Mouse (Mus musculus): Measurements from ENCODE around the gene Npr3.

Gene Npr3

GRCm38 (mm10) chr15:11906571-11907531 is at the start of gene Npr3:
Gene Npr3, minus strand, starts transcription at chr15:11907287.
- no peak for DNase-seq (ENCODE audit: low read depth, low spot score)

- no peak for DNase-seq (ENCODE audit: low read depth, low spot score)
Observed at GRCm38 (mm10) chr15:11956129-11956528, 49.0 kb upstream of the Npr3 start.

GRCm38 (mm10) chr15:11954190-11954589 is 47.1 kb upstream of the Npr3 start:
- DNase-seq (ENCODE audit: low read depth, low spot score), result no peak

GRCm38 (mm10) chr15:11952159-11952558 is 45.1 kb upstream of the Npr3 start:
- DNase-seq (ENCODE audit: low read depth, low spot score), result no peak

GRCm38 (mm10) chr15:11951181-11951580 is 44.1 kb upstream of the Npr3 start:
- DNase-seq (ENCODE audit: low read depth, low spot score), result no peak

- DNase-seq (ENCODE audit: low read depth, low spot score), result no peak
Observed at GRCm38 (mm10) chr15:11950144-11950543, 43.1 kb upstream of the Npr3 start.

- DNase-seq (ENCODE audit: low read depth, low spot score), result no peak
Observed at GRCm38 (mm10) chr15:11949490-11949889, 42.4 kb upstream of the Npr3 start.

GRCm38 (mm10) chr15:11940855-11941254 is 33.8 kb upstream of the Npr3 start:
- DNase-seq (ENCODE audit: low read depth, low spot score), result no peak

GRCm38 (mm10) chr15:11927742-11928141 is 20.7 kb upstream of the Npr3 start:
- DNase-seq (ENCODE audit: low read depth, low spot score), result no peak

- DNase-seq (ENCODE audit: low read depth, low spot score), result no peak
Observed at GRCm38 (mm10) chr15:11914101-11914500, 7.0 kb upstream of the Npr3 start.

GRCm38 (mm10) chr15:11909875-11910274 is 2.8 kb upstream of the Npr3 start:
- DNase-seq (ENCODE audit: low read depth, low spot score), result no peak

- no peak for DNase-seq (ENCODE audit: low read depth, low spot score)
Observed at GRCm38 (mm10) chr15:11908166-11908565, 1.1 kb upstream of the Npr3 start.

- DNase-seq (ENCODE audit: low read depth, low spot score), result no peak
Observed at GRCm38 (mm10) chr15:11906021-11906570, 991 bp downstream of the Npr3 start.

GRCm38 (mm10) chr15:11904848-11905672 is 2.0 kb downstream of the Npr3 start:
- no peak for DNase-seq (ENCODE audit: low read depth, low spot score)

- DNase-seq (ENCODE audit: low read depth, low spot score), result no peak
Observed at GRCm38 (mm10) chr15:11904043-11904847, 2.8 kb downstream of the Npr3 start.

- DNase-seq (ENCODE audit: low read depth, low spot score), result no peak
Observed at GRCm38 (mm10) chr15:11903196-11904042, 3.7 kb downstream of the Npr3 start.

- no peak for DNase-seq (ENCODE audit: low read depth, low spot score)
Observed at GRCm38 (mm10) chr15:11897617-11898016, 9.5 kb downstream of the Npr3 start.

- no peak for DNase-seq (ENCODE audit: low read depth, low spot score)
Observed at GRCm38 (mm10) chr15:11897162-11897561, 9.9 kb downstream of the Npr3 start.

- no peak for DNase-seq (ENCODE audit: low read depth, low spot score)
Observed at GRCm38 (mm10) chr15:11893969-11894368, 13.1 kb downstream of the Npr3 start.

- DNase-seq (ENCODE audit: low read depth, low spot score), result no peak
Observed at GRCm38 (mm10) chr15:11891395-11891794, 15.7 kb downstream of the Npr3 start.
